Comparison of ENCODE assay signal across 16 mouse cellular contexts in the genomic region with DNA sequence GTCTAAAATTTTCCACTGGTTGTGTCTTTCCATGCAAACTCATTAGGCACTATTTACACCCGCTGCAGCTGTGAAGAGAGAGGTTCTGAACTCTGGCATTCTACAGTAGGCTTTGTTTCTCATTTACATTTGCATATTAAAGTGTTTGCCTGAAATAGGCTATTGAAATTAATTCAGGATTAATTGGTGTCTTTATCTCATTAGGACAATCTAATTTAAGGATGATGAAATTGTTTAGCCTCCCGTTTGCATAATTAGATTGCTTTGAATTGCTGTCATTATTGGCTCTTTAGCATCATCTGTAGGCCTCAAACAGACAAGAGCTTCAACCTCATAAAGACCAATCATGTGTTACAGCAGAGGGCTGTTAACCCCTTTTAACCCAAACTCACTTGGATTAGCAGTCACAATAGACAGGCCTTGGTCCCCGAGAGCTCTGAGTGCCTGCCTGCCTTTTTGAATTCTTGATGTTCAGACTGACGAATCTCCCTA.
DNase-seq lines count a peak whose midpoint lies in the region; ATAC-seq and TF ChIP-seq lines count a peak whose summit lies in the region.
"Had no signal": no experiment of that assay in that cellular context is flagged by ENCODE, and none has a peak within 500 bp of the region (broad histone marks: within the 10 kb centered on the region; RNA-seq: fewer than 3 reads in every experiment).

No protein-coding gene starts in this region.

- H3K4me1 ChIP-seq in hindbrain, embryonic 11.5 days (replicated peaks; ENCODE audit: control insufficient read depth, insufficient read depth, low read length): no peaks in the 10 kb centered on the region
- H3K4me1 ChIP-seq in hindbrain, embryonic 10.5 days (replicated peaks): peaks cover 15% of the 10 kb centered on the region; the same call in 1 of the 2 replicates
- H3K4me1 ChIP-seq in forebrain, embryonic 12.5 days: peaks cover 11% of the 10 kb centered on the region
- no peaks in the 10 kb centered on the region; the same call in 1 of the 2 replicates for H3K4me1 ChIP-seq in hindbrain, embryonic 15.5 days (replicated peaks)
- H3K4me1 ChIP-seq in kidney, adult 2 months (ENCODE audit: control insufficient read depth, insufficient read depth, low read length): no peaks in the 10 kb centered on the region
- H3K4me1 ChIP-seq: kidney, embryonic 15.5 days; limb, embryonic 10.5 days; liver, embryonic 13.5 days had no signal

- no peak overlapping the region for H3K4me2 ChIP-seq in hindbrain, embryonic 11.5 days (replicated peaks; ENCODE audit: low read depth, low read length)
- H3K4me2 ChIP-seq in forebrain, embryonic 12.5 days: no peak overlapping the region
- H3K4me2 ChIP-seq in hindbrain, embryonic 15.5 days: no peak overlapping the region
- H3K4me2 ChIP-seq: kidney, embryonic 15.5 days; liver, embryonic 13.5 days had no signal

- TF ChIP-seq CTCF in kidney, adult 2 months (conservative IDR thresholded peaks at IDR 0.05; ENCODE audit: insufficient read depth, insufficient read length, low read depth, low read length): no peak
- no peak for TF ChIP-seq CTCF in left cerebral cortex, adult 2 months (IDR thresholded peaks at IDR 0.05)

- 49% methylated on average over 4 of the region's 4 CpGs for WGBS in hindbrain, embryonic 11.5 days
- WGBS in hindbrain, embryonic 10.5 days: 66% methylated on average over 4 of the region's 4 CpGs
- WGBS in forebrain, embryonic 12.5 days: 16% methylated on average over 4 of the region's 4 CpGs
- WGBS in hindbrain, embryonic 15.5 days: 33% methylated on average over 4 of the region's 4 CpGs
- WGBS in kidney, adult 2 months: 53% methylated on average over 4 of the region's 4 CpGs

- no peaks in the 10 kb centered on the region for H3K27me3 ChIP-seq in hindbrain, embryonic 11.5 days (ENCODE audit: control insufficient read depth, insufficient read depth, low read length)
- no peaks in the 10 kb centered on the region for H3K27me3 ChIP-seq in hindbrain, embryonic 10.5 days (ENCODE audit: insufficient read depth, poor library complexity, severe bottlenecking)
- peaks cover 18% of the 10 kb centered on the region for H3K27me3 ChIP-seq in forebrain, embryonic 12.5 days
- H3K27me3 ChIP-seq in hindbrain, embryonic 15.5 days: no peaks in the 10 kb centered on the region
- no peaks in the 10 kb centered on the region for H3K27me3 ChIP-seq in kidney, adult 2 months (replicated peaks; ENCODE audit: control insufficient read depth, insufficient read depth, low read length)
- H3K27me3 ChIP-seq: kidney, embryonic 15.5 days; liver, embryonic 13.5 days; Patski had no signal

- no peak overlapping the region for H3K27ac ChIP-seq in hindbrain, embryonic 11.5 days (ENCODE audit: low read depth, low read length)
- H3K27ac ChIP-seq in hindbrain, embryonic 10.5 days: no peak overlapping the region
- peak overlapping the region; percentile 59; the same call in 1 of the 2 replicates for H3K27ac ChIP-seq in forebrain, embryonic 12.5 days
- H3K27ac ChIP-seq in hindbrain, embryonic 15.5 days (replicated peaks): no peak overlapping the region
- H3K27ac ChIP-seq in kidney, adult 2 months (ENCODE audit: insufficient read depth, low read depth, low read length): no peak overlapping the region
- no peak overlapping the region for H3K27ac ChIP-seq in left cerebral cortex, adult 2 months
- H3K27ac ChIP-seq: kidney, embryonic 15.5 days; limb, embryonic 10.5 days; liver, embryonic 13.5 days had no signal

- intact Hi-C loops in left cerebral cortex, adult 2 months (cut with DNase I): no loop called here

- no peaks in the 10 kb centered on the region for H3K9me3 ChIP-seq in hindbrain, embryonic 11.5 days (ENCODE audit: control insufficient read depth, low read length)
- H3K9me3 ChIP-seq in hindbrain, embryonic 10.5 days: no peaks in the 10 kb centered on the region
- no peaks in the 10 kb centered on the region for H3K9me3 ChIP-seq in forebrain, embryonic 12.5 days
- no peaks in the 10 kb centered on the region for H3K9me3 ChIP-seq in hindbrain, embryonic 15.5 days
- H3K9me3 ChIP-seq: kidney, embryonic 15.5 days; limb, embryonic 10.5 days; liver, embryonic 13.5 days had no signal

- no peak for DNase-seq in hindbrain, embryonic 11.5 days (ENCODE audit: low spot score)
- DNase-seq in hindbrain, embryonic 10.5 days (ENCODE audit: low spot score): no peak
- DNase-seq in retina, postnatal 1 day: peak; percentile 95
- DNase-seq in cerebellum, postnatal 36 days: no peak
- DNase-seq in kidney, adult 2 months: no peak
- DNase-seq in left cerebral cortex, adult 2 months (ENCODE audit: extremely low spot score in 1 of 2, low spot score in 2 of 2): no peak
- DNase-seq: cerebellum, adult 11-12 months; liver, embryonic 13.5 days; lung, postnatal 10 days; right cerebral cortex, postnatal 14 days; thymus, postnatal 25 days had no signal

- H3K36me3 ChIP-seq in hindbrain, embryonic 11.5 days (ENCODE audit: control insufficient read depth, insufficient read depth, low read length): no peaks in the 10 kb centered on the region
- no peaks in the 10 kb centered on the region for H3K36me3 ChIP-seq in hindbrain, embryonic 10.5 days
- no peaks in the 10 kb centered on the region for H3K36me3 ChIP-seq in forebrain, embryonic 12.5 days (replicated peaks)
- H3K36me3 ChIP-seq in hindbrain, embryonic 15.5 days: no peaks in the 10 kb centered on the region
- no peaks in the 10 kb centered on the region for H3K36me3 ChIP-seq in kidney, adult 2 months (ENCODE audit: control insufficient read depth, insufficient read depth, low read length)
- H3K36me3 ChIP-seq: kidney, embryonic 15.5 days; limb, embryonic 10.5 days; liver, embryonic 13.5 days had no signal

- H3K4me3 ChIP-seq in hindbrain, embryonic 11.5 days (ENCODE audit: low read depth, low read length): no peak overlapping the region
- no peak overlapping the region for H3K4me3 ChIP-seq in hindbrain, embryonic 10.5 days
- no peak overlapping the region for H3K4me3 ChIP-seq in forebrain, embryonic 12.5 days (replicated peaks)
- H3K4me3 ChIP-seq in hindbrain, embryonic 15.5 days: no peak overlapping the region
- no peak overlapping the region for H3K4me3 ChIP-seq in kidney, adult 2 months (ENCODE audit: insufficient read depth, low read depth, low read length)
- H3K4me3 ChIP-seq in left cerebral cortex, adult 2 months: no peak overlapping the region
- H3K4me3 ChIP-seq: kidney, embryonic 15.5 days; limb, embryonic 10.5 days; liver, embryonic 13.5 days had no signal

- no peak for TF ChIP-seq POLR2A in kidney, adult 2 months (IDR thresholded peaks at IDR 0.05; ENCODE audit: low read depth, low read length)

- no peak overlapping the region for H3K9ac ChIP-seq in hindbrain, embryonic 11.5 days (ENCODE audit: low read depth, low read length)
- H3K9ac ChIP-seq in forebrain, embryonic 12.5 days: no peak overlapping the region
- H3K9ac ChIP-seq in hindbrain, embryonic 15.5 days: no peak overlapping the region
- H3K9ac ChIP-seq: kidney, embryonic 15.5 days; liver, embryonic 13.5 days had no signal

- peak; percentile 30; the same call in 1 of the 2 replicates for ATAC-seq in hindbrain, embryonic 11.5 days (ENCODE audit: low FRiP score)
- ATAC-seq in forebrain, embryonic 12.5 days (ENCODE audit: low FRiP score): peak; percentile 95
- ATAC-seq in hindbrain, embryonic 15.5 days (ENCODE audit: low FRiP score, low read depth): peak; percentile 63; the same call in 1 of the 2 replicates
- ATAC-seq: Patski had no signal

Comparison
In these comparisons a context has a peak if more than half of its experiments do, and no peak if none do; other contexts are left out.
1. ATAC-seq: peak in every context shown above with its lines; median percentile 95 in forebrain, embryonic 12.5 days; 63 in hindbrain, embryonic 15.5 days; 30 in hindbrain, embryonic 11.5 days.